Mouse (Mus musculus): ENCODE measurements around the gene Hfe. TPM values are rescaled to one million over a fixed set of nuclear protein-coding genes. Genes with fewer than 3 reads are reported as not detected.

The Hfe gene
- polyA plus RNA-seq (2015; fragmentation: Illumina TruSeq; extraction: RNeasy Lipid Tissue Mini Kit (QIAGEN cat#74804); ENCODE audit: low read depth, low replicate concordance), result 4.4 TPM

DNA sequence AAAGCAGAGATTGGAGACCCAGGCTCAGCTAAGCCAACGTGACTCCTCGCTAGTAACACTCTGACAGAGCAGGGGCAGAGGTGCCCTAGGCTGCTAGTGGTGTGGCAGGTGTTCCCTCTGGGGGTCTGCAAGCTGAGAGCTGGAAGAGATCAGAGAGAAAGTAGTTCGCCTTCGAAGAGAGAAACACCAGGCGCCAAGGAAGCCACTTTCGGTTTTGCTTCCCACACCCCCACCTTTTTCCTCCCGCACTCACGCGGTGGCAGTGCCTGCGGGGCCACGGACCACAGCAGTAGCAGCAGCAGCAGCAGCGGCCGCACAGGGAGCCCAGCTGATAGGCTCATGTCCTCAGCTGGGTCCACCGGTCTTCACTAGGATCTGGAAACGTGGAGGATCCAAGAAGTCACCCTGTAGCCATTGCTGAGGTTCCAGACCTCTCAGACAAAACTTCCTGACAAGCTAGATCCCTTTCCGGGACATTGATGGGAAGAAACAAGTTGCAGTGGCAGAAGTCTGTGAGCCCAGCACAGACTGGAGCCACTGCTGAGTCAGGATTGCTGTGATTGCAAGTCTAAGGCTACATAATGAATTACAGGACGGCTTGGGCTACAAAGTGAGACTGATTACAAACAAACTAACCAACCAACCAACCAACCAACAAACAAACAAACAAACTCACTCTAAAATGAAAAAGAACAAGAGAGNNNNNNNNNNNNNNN is at the start of gene Hfe:
Gene Hfe, minus strand, starts transcription at position 481 of the 716 bp plus-strand sequence.

GRCm38 (mm10) chr13:23756790-23757189 is 46.1 kb upstream of the Hfe start, which contains the start of gene Hist1h4b:
Hist1h4b (plus strand) TSS chr13:23757013.

DNA sequence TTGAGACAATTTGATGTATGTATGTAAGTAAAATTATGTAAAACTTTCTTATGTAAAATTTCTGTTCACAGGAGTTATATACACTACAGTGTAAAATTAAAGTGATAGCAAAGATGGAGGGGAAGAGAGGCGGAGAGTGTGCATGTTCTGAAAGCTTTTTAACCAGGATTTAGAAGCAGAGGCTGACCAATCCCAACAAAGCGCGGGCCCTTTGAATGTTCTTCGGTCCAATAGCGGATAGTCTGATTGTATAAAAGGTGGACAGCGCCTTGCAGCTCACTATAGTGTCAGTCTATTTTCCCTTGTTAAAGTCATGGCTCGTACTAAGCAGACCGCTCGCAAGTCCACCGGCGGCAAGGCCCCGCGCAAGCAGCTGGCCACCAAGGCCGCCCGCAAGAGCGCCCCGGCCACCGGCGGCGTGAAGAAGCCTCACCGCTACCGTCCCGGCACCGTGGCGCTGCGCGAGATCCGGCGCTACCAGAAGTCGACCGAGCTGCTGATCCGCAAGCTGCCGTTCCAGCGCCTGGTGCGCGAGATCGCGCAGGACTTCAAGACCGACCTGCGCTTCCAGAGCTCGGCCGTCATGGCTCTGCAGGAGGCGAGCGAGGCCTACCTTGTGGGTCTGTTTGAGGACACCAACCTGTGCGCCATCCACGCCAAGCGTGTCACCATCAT is 41.5 kb upstream of the Hfe start, which contains the start of gene Hist1h3b:
Gene Hist1h3b, plus strand, starts transcription at position 201 of the 675 bp plus-strand sequence.

DNA sequence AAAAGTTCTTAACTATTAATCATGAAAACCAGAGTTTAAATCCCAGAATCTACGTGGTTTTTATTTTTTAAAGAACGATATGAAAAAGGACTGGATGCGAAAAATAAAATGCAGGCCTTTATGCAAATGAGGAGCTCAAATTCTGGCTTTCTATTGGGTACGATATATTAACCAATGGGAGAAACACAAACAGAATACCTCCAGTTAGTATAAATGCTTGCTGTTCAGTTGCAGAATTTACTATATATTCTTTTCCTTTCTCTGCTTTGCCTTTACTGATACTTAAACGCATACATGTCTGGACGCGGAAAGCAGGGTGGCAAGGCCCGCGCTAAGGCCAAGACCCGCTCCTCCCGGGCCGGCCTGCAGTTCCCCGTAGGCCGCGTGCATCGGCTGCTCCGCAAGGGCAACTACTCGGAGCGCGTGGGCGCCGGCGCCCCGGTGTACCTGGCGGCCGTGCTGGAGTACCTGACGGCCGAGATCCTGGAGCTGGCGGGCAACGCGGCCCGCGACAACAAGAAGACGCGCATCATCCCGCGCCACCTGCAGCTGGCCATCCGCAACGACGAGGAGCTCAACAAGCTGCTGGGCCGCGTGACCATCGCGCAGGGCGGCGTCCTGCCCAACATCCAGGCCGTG is 40.3 kb upstream of the Hfe start, which contains the start of gene Hist1h2ab:
Gene Hist1h2ab, plus strand, starts transcription at position 288 of the 639 bp plus-strand sequence.

GRCm38 (mm10) chr13:23746201-23747080 is 35.8 kb upstream of the Hfe start, which contains the start of gene Hist1h2bb:
Hist1h2bb (plus strand) TSS chr13:23746734.

GRCm38 (mm10) chr13:23745381-23746161 is 34.9 kb upstream of the Hfe start, which contains the start of gene Hist1h3c:
Hist1h3c (minus strand) TSS chr13:23745602.

GRCm38 (mm10) chr13:23738677-23739068 is 28.0 kb upstream of the Hfe start, which contains the start of gene Hist1h1c:
Hist1h1c (plus strand) TSS chr13:23738808.

GRCm38 (mm10) chr13:23698300-23698693 is 12.4 kb downstream of the Hfe start, which contains the start of gene Hist1h4c:
Hist1h4c (minus strand) TSS chr13:23698454.

DNA sequence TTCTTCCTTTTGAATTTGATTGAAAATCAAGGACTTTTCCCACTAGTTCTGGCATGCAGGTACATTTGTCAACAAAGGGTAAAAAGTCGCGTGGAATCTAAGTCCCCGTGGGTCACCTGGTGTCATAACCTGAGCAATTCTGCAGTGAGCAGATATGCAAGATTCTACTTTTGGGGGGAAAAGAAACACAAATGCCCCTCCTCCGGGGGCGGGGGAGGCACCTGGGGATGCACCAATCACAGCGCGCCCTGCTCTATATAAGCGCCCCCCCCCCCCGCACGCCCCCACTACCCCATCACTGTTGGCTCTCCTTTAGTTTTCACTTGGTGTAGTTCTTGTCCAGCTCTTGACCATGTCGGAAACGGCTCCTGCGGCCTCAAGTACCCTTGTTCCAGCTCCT is 15.1 kb downstream of the Hfe start, which contains the start of gene Hist1h1t:
Gene Hist1h1t, plus strand, starts transcription at position 301 of the 400 bp plus-strand sequence.

GRCm38 (mm10) chr13:23683755-23684281 is 26.8 kb downstream of the Hfe start, which contains the start of the genes Hist1h2ac and Hist1h2bc:
Hist1h2ac (minus strand) TSS chr13:23683948.
Hist1h2bc (plus strand) TSS chr13:23684199.

Other genes with a start within 250 kb of the Hfe start
- gene Btn1a1, start 245.0 kb downstream of the Hfe start, polyA plus RNA-seq (2015; fragmentation: Illumina TruSeq; extraction: RNeasy Lipid Tissue Mini Kit (QIAGEN cat#74804); ENCODE audit: low read depth, low replicate concordance), result not detected
- gene Btn2a2, start 222.0 kb downstream of the Hfe start, polyA plus RNA-seq (2015; fragmentation: Illumina TruSeq; extraction: RNeasy Lipid Tissue Mini Kit (QIAGEN cat#74804); ENCODE audit: low read depth, low replicate concordance), result 1.8 TPM
- 5.4 TPM for gene Hist1h4h, start 179.8 kb downstream of the Hfe start, polyA plus RNA-seq (2015; fragmentation: Illumina TruSeq; extraction: RNeasy Lipid Tissue Mini Kit (QIAGEN cat#74804); ENCODE audit: low read depth, low replicate concordance)
- gene Hist1h2af, start 176.9 kb downstream of the Hfe start, polyA plus RNA-seq (2015; fragmentation: Illumina TruSeq; extraction: RNeasy Lipid Tissue Mini Kit (QIAGEN cat#74804); ENCODE audit: low read depth, low replicate concordance), result not detected
- not detected for gene Hist1h3g, start 175.4 kb downstream of the Hfe start, polyA plus RNA-seq (2015; fragmentation: Illumina TruSeq; extraction: RNeasy Lipid Tissue Mini Kit (QIAGEN cat#74804); ENCODE audit: low read depth, low replicate concordance)
- 0.37 TPM for gene Hist1h2bh, start 167.5 kb downstream of the Hfe start, polyA plus RNA-seq (2015; fragmentation: Illumina TruSeq; extraction: RNeasy Lipid Tissue Mini Kit (QIAGEN cat#74804); ENCODE audit: low read depth, low replicate concordance)
- not detected for gene Hist1h3f, start 166.8 kb downstream of the Hfe start, polyA plus RNA-seq (2015; fragmentation: Illumina TruSeq; extraction: RNeasy Lipid Tissue Mini Kit (QIAGEN cat#74804); ENCODE audit: low read depth, low replicate concordance)
- not detected for gene Hist1h4f, start 159.2 kb downstream of the Hfe start, polyA plus RNA-seq (2015; fragmentation: Illumina TruSeq; extraction: RNeasy Lipid Tissue Mini Kit (QIAGEN cat#74804); ENCODE audit: low read depth, low replicate concordance)
- gene Hist1h1d, start 157.6 kb downstream of the Hfe start, polyA plus RNA-seq (2015; fragmentation: Illumina TruSeq; extraction: RNeasy Lipid Tissue Mini Kit (QIAGEN cat#74804); ENCODE audit: low read depth, low replicate concordance), result 0.06 TPM
- not detected for gene Hist1h3e, start 148.5 kb downstream of the Hfe start, polyA plus RNA-seq (2015; fragmentation: Illumina TruSeq; extraction: RNeasy Lipid Tissue Mini Kit (QIAGEN cat#74804); ENCODE audit: low read depth, low replicate concordance)
- not detected for gene Hist1h2ae, start 139.6 kb downstream of the Hfe start, polyA plus RNA-seq (2015; fragmentation: Illumina TruSeq; extraction: RNeasy Lipid Tissue Mini Kit (QIAGEN cat#74804); ENCODE audit: low read depth, low replicate concordance)
- gene Hist1h2bg, start 139.5 kb downstream of the Hfe start, polyA plus RNA-seq (2015; fragmentation: Illumina TruSeq; extraction: RNeasy Lipid Tissue Mini Kit (QIAGEN cat#74804); ENCODE audit: low read depth, low replicate concordance), result 3.5 TPM
- not detected for gene Hist1h2bf, start 136.7 kb downstream of the Hfe start, polyA plus RNA-seq (2015; fragmentation: Illumina TruSeq; extraction: RNeasy Lipid Tissue Mini Kit (QIAGEN cat#74804); ENCODE audit: low read depth, low replicate concordance)
- gene Hist1h2ad, start 136.5 kb downstream of the Hfe start, polyA plus RNA-seq (2015; fragmentation: Illumina TruSeq; extraction: RNeasy Lipid Tissue Mini Kit (QIAGEN cat#74804); ENCODE audit: low read depth, low replicate concordance), result not detected
- 0.76 TPM for gene Hist1h3d, start 135.1 kb downstream of the Hfe start, polyA plus RNA-seq (2015; fragmentation: Illumina TruSeq; extraction: RNeasy Lipid Tissue Mini Kit (QIAGEN cat#74804); ENCODE audit: low read depth, low replicate concordance)
- gene Hist1h4d, start 129.3 kb downstream of the Hfe start, polyA plus RNA-seq (2015; fragmentation: Illumina TruSeq; extraction: RNeasy Lipid Tissue Mini Kit (QIAGEN cat#74804); ENCODE audit: low read depth, low replicate concordance), result not detected
- gene Hist1h2be, start 89.7 kb downstream of the Hfe start, polyA plus RNA-seq (2015; fragmentation: Illumina TruSeq; extraction: RNeasy Lipid Tissue Mini Kit (QIAGEN cat#74804); ENCODE audit: low read depth, low replicate concordance), result 6.4 TPM
- 3.1 TPM for gene Hist1h1e, start 88.3 kb downstream of the Hfe start, polyA plus RNA-seq (2015; fragmentation: Illumina TruSeq; extraction: RNeasy Lipid Tissue Mini Kit (QIAGEN cat#74804); ENCODE audit: low read depth, low replicate concordance)
- 2.0 TPM for gene Hist1h2ac, start 26.9 kb downstream of the Hfe start, polyA plus RNA-seq (2015; fragmentation: Illumina TruSeq; extraction: RNeasy Lipid Tissue Mini Kit (QIAGEN cat#74804); ENCODE audit: low read depth, low replicate concordance)
- gene Hist1h2bc, start 26.7 kb downstream of the Hfe start, polyA plus RNA-seq (2015; fragmentation: Illumina TruSeq; extraction: RNeasy Lipid Tissue Mini Kit (QIAGEN cat#74804); ENCODE audit: low read depth, low replicate concordance), result 79.4 TPM
- gene Hist1h1t, start 15.0 kb downstream of the Hfe start, polyA plus RNA-seq (2015; fragmentation: Illumina TruSeq; extraction: RNeasy Lipid Tissue Mini Kit (QIAGEN cat#74804); ENCODE audit: low read depth, low replicate concordance), result not detected
- 1.3 TPM for gene Hist1h4c, start 12.4 kb downstream of the Hfe start, polyA plus RNA-seq (2015; fragmentation: Illumina TruSeq; extraction: RNeasy Lipid Tissue Mini Kit (QIAGEN cat#74804); ENCODE audit: low read depth, low replicate concordance)
- 35.3 TPM for gene Hist1h1c, start 28.0 kb upstream of the Hfe start, polyA plus RNA-seq (2015; fragmentation: Illumina TruSeq; extraction: RNeasy Lipid Tissue Mini Kit (QIAGEN cat#74804); ENCODE audit: low read depth, low replicate concordance)
- gene Hist1h3c, start 34.7 kb upstream of the Hfe start, polyA plus RNA-seq (2015; fragmentation: Illumina TruSeq; extraction: RNeasy Lipid Tissue Mini Kit (QIAGEN cat#74804); ENCODE audit: low read depth, low replicate concordance), result not detected
- not detected for gene Hist1h2bb, start 35.9 kb upstream of the Hfe start, polyA plus RNA-seq (2015; fragmentation: Illumina TruSeq; extraction: RNeasy Lipid Tissue Mini Kit (QIAGEN cat#74804); ENCODE audit: low read depth, low replicate concordance)
- not detected for gene Hist1h2ab, start 40.3 kb upstream of the Hfe start, polyA plus RNA-seq (2015; fragmentation: Illumina TruSeq; extraction: RNeasy Lipid Tissue Mini Kit (QIAGEN cat#74804); ENCODE audit: low read depth, low replicate concordance)
- not detected for gene Hist1h3b, start 41.4 kb upstream of the Hfe start, polyA plus RNA-seq (2015; fragmentation: Illumina TruSeq; extraction: RNeasy Lipid Tissue Mini Kit (QIAGEN cat#74804); ENCODE audit: low read depth, low replicate concordance)
- not detected for gene Hist1h4b, start 46.2 kb upstream of the Hfe start, polyA plus RNA-seq (2015; fragmentation: Illumina TruSeq; extraction: RNeasy Lipid Tissue Mini Kit (QIAGEN cat#74804); ENCODE audit: low read depth, low replicate concordance)
- not detected for gene Hist1h4a, start 50.4 kb upstream of the Hfe start, polyA plus RNA-seq (2015; fragmentation: Illumina TruSeq; extraction: RNeasy Lipid Tissue Mini Kit (QIAGEN cat#74804); ENCODE audit: low read depth, low replicate concordance)
- gene Hist1h3a, start 51.5 kb upstream of the Hfe start, polyA plus RNA-seq (2015; fragmentation: Illumina TruSeq; extraction: RNeasy Lipid Tissue Mini Kit (QIAGEN cat#74804); ENCODE audit: low read depth, low replicate concordance), result not detected
- not detected for gene Hist1h1a, start 52.8 kb upstream of the Hfe start, polyA plus RNA-seq (2015; fragmentation: Illumina TruSeq; extraction: RNeasy Lipid Tissue Mini Kit (QIAGEN cat#74804); ENCODE audit: low read depth, low replicate concordance)
- gene Trim38, start 59.1 kb upstream of the Hfe start, polyA plus RNA-seq (2015; fragmentation: Illumina TruSeq; extraction: RNeasy Lipid Tissue Mini Kit (QIAGEN cat#74804); ENCODE audit: low read depth, low replicate concordance), result not detected
- not detected for gene Slc17a2, start 96.1 kb upstream of the Hfe start, polyA plus RNA-seq (2015; fragmentation: Illumina TruSeq; extraction: RNeasy Lipid Tissue Mini Kit (QIAGEN cat#74804); ENCODE audit: low read depth, low replicate concordance)
- gene Slc17a3, start 128.6 kb upstream of the Hfe start, polyA plus RNA-seq (2015; fragmentation: Illumina TruSeq; extraction: RNeasy Lipid Tissue Mini Kit (QIAGEN cat#74804); ENCODE audit: low read depth, low replicate concordance), result not detected
- gene Slc17a1, start 156.9 kb upstream of the Hfe start, polyA plus RNA-seq (2015; fragmentation: Illumina TruSeq; extraction: RNeasy Lipid Tissue Mini Kit (QIAGEN cat#74804); ENCODE audit: low read depth, low replicate concordance), result not detected
- gene Slc17a4, start 204.2 kb upstream of the Hfe start, polyA plus RNA-seq (2015; fragmentation: Illumina TruSeq; extraction: RNeasy Lipid Tissue Mini Kit (QIAGEN cat#74804); ENCODE audit: low read depth, low replicate concordance), result not detected
- gene Hist1h2ba, start 223.3 kb upstream of the Hfe start, polyA plus RNA-seq (2015; fragmentation: Illumina TruSeq; extraction: RNeasy Lipid Tissue Mini Kit (QIAGEN cat#74804); ENCODE audit: low read depth, low replicate concordance), result not detected
- gene Hist1h2aa, start 223.6 kb upstream of the Hfe start, polyA plus RNA-seq (2015; fragmentation: Illumina TruSeq; extraction: RNeasy Lipid Tissue Mini Kit (QIAGEN cat#74804); ENCODE audit: low read depth, low replicate concordance), result not detected